Mouse (Mus musculus): ENCODE measurements around the gene Pitpnb. TPM values are rescaled to one million over a fixed set of nuclear protein-coding genes. Genes with fewer than 3 reads are reported as not detected.
A peak's percentile ranks its signal among the peaks of the same experiment; 100 is the strongest.

Pitpnb gene
- 10 to 100 TPM; 60.4 to 73.5 (median 62.2) TPM for polyA plus RNA-seq (2017; shearing (Covaris generic))

- ATAC-seq: peak; percentile 93
Observed at GRCm38 (mm10) chr5:111330417-111331098, at the start of gene Pitpnb. Gene Pitpnb, plus strand, starts transcription at chr5:111330763.

GRCm38 (mm10) chr5:111284420-111285175 is 46.0 kb upstream of the Pitpnb start:
- ATAC-seq: no peak

- no peak for ATAC-seq
Observed at GRCm38 (mm10) chr5:111287571-111287970, 43.0 kb upstream of the Pitpnb start.

GRCm38 (mm10) chr5:111288486-111288885 is 42.1 kb upstream of the Pitpnb start:
- no peak for ATAC-seq

- ATAC-seq: no peak
Observed at GRCm38 (mm10) chr5:111290071-111290470, 40.5 kb upstream of the Pitpnb start.

- ATAC-seq: no peak
Observed at GRCm38 (mm10) chr5:111291639-111292038, 38.9 kb upstream of the Pitpnb start.

GRCm38 (mm10) chr5:111297801-111298200 is 32.8 kb upstream of the Pitpnb start:
- no peak for ATAC-seq

- no peak for ATAC-seq
Observed at GRCm38 (mm10) chr5:111298706-111299105, 31.9 kb upstream of the Pitpnb start.

GRCm38 (mm10) chr5:111300776-111301175 is 29.8 kb upstream of the Pitpnb start:
- ATAC-seq: no peak

- ATAC-seq: no peak
Observed at GRCm38 (mm10) chr5:111301736-111302135, 28.8 kb upstream of the Pitpnb start.

GRCm38 (mm10) chr5:111304730-111305129 is 25.8 kb upstream of the Pitpnb start:
- ATAC-seq: no peak

- no peak for ATAC-seq
Observed at GRCm38 (mm10) chr5:111310185-111310584, 20.4 kb upstream of the Pitpnb start.

GRCm38 (mm10) chr5:111313833-111314232 is 16.7 kb upstream of the Pitpnb start:
- no peak for ATAC-seq

- no peak for ATAC-seq
Observed at GRCm38 (mm10) chr5:111315061-111315460, 15.5 kb upstream of the Pitpnb start.

- ATAC-seq: no peak
Observed at GRCm38 (mm10) chr5:111317526-111317925, 13.0 kb upstream of the Pitpnb start.

GRCm38 (mm10) chr5:111318946-111319345 is 11.6 kb upstream of the Pitpnb start:
- no peak for ATAC-seq

GRCm38 (mm10) chr5:111325813-111326212 is 4.8 kb upstream of the Pitpnb start:
- ATAC-seq: no peak

GRCm38 (mm10) chr5:111327420-111327819 is 3.1 kb upstream of the Pitpnb start:
- no peak for ATAC-seq

GRCm38 (mm10) chr5:111329782-111330416 is 664 bp upstream of the Pitpnb start:
- no peak for ATAC-seq

GRCm38 (mm10) chr5:111331099-111331435 is 504 bp downstream of the Pitpnb start:
- peak; percentile 13 for ATAC-seq

- ATAC-seq: no peak
Observed at GRCm38 (mm10) chr5:111335939-111336691, 5.6 kb downstream of the Pitpnb start.

GRCm38 (mm10) chr5:111341609-111342008 is 11.0 kb downstream of the Pitpnb start:
- ATAC-seq: peak; percentile 46

Data from inflammation-experienced regulatory T-cells, adult 6 months (primary cell).